Mouse (Mus musculus): ENCODE data around the gene Macrod2.

The Macrod2 gene

GRCm38 (mm10) chr2:140906123-140906522 lies 511.0 kb downstream of the Macrod2 start:
- no peak for DNase-seq (ENCODE audit: low read depth, low spot score)

GRCm38 (mm10) chr2:140911463-140911862 lies 516.4 kb downstream of the Macrod2 start:
- no peak for DNase-seq (ENCODE audit: low read depth, low spot score)

- no peak for DNase-seq (ENCODE audit: low read depth, low spot score)
These were observed 517.1 kb downstream of the Macrod2 start for GRCm38 (mm10) chr2:140912179-140912578.

- no peak for DNase-seq (ENCODE audit: low read depth, low spot score)
These were observed 517.8 kb downstream of the Macrod2 start for GRCm38 (mm10) chr2:140912931-140913330.

- DNase-seq (ENCODE audit: low read depth, low spot score) = no peak
These were observed 518.7 kb downstream of the Macrod2 start for GRCm38 (mm10) chr2:140913679-140914412.

- DNase-seq (ENCODE audit: low read depth, low spot score) = no peak
These were observed 531.8 kb downstream of the Macrod2 start for GRCm38 (mm10) chr2:140926922-140927321.

- no peak for DNase-seq (ENCODE audit: low read depth, low spot score)
These were observed 539.4 kb downstream of the Macrod2 start for GRCm38 (mm10) chr2:140934483-140934882.

- no peak for DNase-seq (ENCODE audit: low read depth, low spot score)
These were observed 554.4 kb downstream of the Macrod2 start for GRCm38 (mm10) chr2:140949461-140949860.

GRCm38 (mm10) chr2:140959246-140959645 lies 564.1 kb downstream of the Macrod2 start:
- DNase-seq (ENCODE audit: low read depth, low spot score) = no peak

GRCm38 (mm10) chr2:140970181-140970580 lies 575.1 kb downstream of the Macrod2 start:
- no peak for DNase-seq (ENCODE audit: low read depth, low spot score)

- DNase-seq (ENCODE audit: low read depth, low spot score) = no peak
These were observed 576.7 kb downstream of the Macrod2 start for GRCm38 (mm10) chr2:140971845-140972244.

- no peak for DNase-seq (ENCODE audit: low read depth, low spot score)
These were observed 590.7 kb downstream of the Macrod2 start for GRCm38 (mm10) chr2:140985670-140986372.

GRCm38 (mm10) chr2:141003846-141004245 lies 608.7 kb downstream of the Macrod2 start:
- DNase-seq (ENCODE audit: low read depth, low spot score) = no peak

GRCm38 (mm10) chr2:141004326-141004725 lies 609.2 kb downstream of the Macrod2 start:
- DNase-seq (ENCODE audit: low read depth, low spot score) = no peak

- no peak for DNase-seq (ENCODE audit: low read depth, low spot score)
These were observed 610.5 kb downstream of the Macrod2 start for GRCm38 (mm10) chr2:141005616-141006015.

GRCm38 (mm10) chr2:141007725-141008124 lies 612.6 kb downstream of the Macrod2 start:
- no peak for DNase-seq (ENCODE audit: low read depth, low spot score)

- DNase-seq (ENCODE audit: low read depth, low spot score) = no peak
These were observed 613.3 kb downstream of the Macrod2 start for GRCm38 (mm10) chr2:141008458-141008857.

GRCm38 (mm10) chr2:141013443-141014165 lies 618.5 kb downstream of the Macrod2 start:
- DNase-seq (ENCODE audit: low read depth, low spot score) = no peak

GRCm38 (mm10) chr2:141022971-141023370 lies 627.9 kb downstream of the Macrod2 start:
- no peak for DNase-seq (ENCODE audit: low read depth, low spot score)

- DNase-seq (ENCODE audit: low read depth, low spot score) = no peak
These were observed 628.8 kb downstream of the Macrod2 start for GRCm38 (mm10) chr2:141023916-141024315.

GRCm38 (mm10) chr2:141024316-141025043 lies 629.4 kb downstream of the Macrod2 start:
- no peak for DNase-seq (ENCODE audit: low read depth, low spot score)

Data from c-Kit-negative CD71-positive TER-119-positive erythroid progenitor cells, embryonic 14.5 days (primary cell).